Comparison of ENCODE assay signal across 8 mouse cellular contexts in genomic region chr12:17545107-17545571, GRCm38 (mm10). TPM values are rescaled to one million over a fixed set of nuclear protein-coding genes. Genes with fewer than 3 reads are reported as not detected.
A peak's percentile ranks its signal among the peaks of the same experiment; 100 is the strongest.
DNase-seq lines count a peak whose midpoint lies in the region; ATAC-seq lines count a peak whose summit lies in the region.

No protein-coding gene starts in this region.

- no peaks in the 10 kb centered on the region for H3K9me3 ChIP-seq in erythroblast, embryonic 14.5 days (ENCODE audit: control insufficient read depth, low read length)
- no peaks in the 10 kb centered on the region for H3K9me3 ChIP-seq in intestine, embryonic 14.5 days (ENCODE audit: control insufficient read depth, low read length)
- no peaks in the 10 kb centered on the region for H3K9me3 ChIP-seq in midbrain, embryonic 16.5 days (replicated peaks; ENCODE audit: control insufficient read depth, low read length, poor library complexity, severe bottlenecking)

- peak overlapping the region; percentile 82 for H3K27ac ChIP-seq in intestine, embryonic 14.5 days (ENCODE audit: low read depth)
- H3K27ac ChIP-seq in midbrain, embryonic 16.5 days (ENCODE audit: low read length): peak overlapping the region; percentile 90

- H3K4me1 ChIP-seq in erythroblast, embryonic 14.5 days (ENCODE audit: control insufficient read depth): peaks cover 76% of the 10 kb centered on the region
- peaks cover 6% of the 10 kb centered on the region for H3K4me1 ChIP-seq in intestine, embryonic 14.5 days (replicated peaks; ENCODE audit: control insufficient read depth, insufficient read depth, low read length)
- peaks cover 16% of the 10 kb centered on the region for H3K4me1 ChIP-seq in midbrain, embryonic 16.5 days (ENCODE audit: control insufficient read depth, insufficient read depth, low read length)

- H3K4me2 ChIP-seq in intestine, embryonic 14.5 days (ENCODE audit: low read length): peak overlapping the region; percentile 75
- peak overlapping the region; percentile 92 for H3K4me2 ChIP-seq in midbrain, embryonic 16.5 days (ENCODE audit: low read length)

- ATAC-seq in intestine, embryonic 14.5 days (replicated peaks; ENCODE audit: low FRiP score, low TSS enrichment, low read depth): peak; percentile 67
- peak; percentile 66 for ATAC-seq in midbrain, embryonic 16.5 days

- H3K36me3 ChIP-seq in erythroblast, embryonic 14.5 days (ENCODE audit: control insufficient read depth): peaks cover 54% of the 10 kb centered on the region
- H3K36me3 ChIP-seq in intestine, embryonic 14.5 days (ENCODE audit: control insufficient read depth, insufficient read depth, low read length): peaks cover 35% of the 10 kb centered on the region
- no peaks in the 10 kb centered on the region; the same call in 1 of the 2 replicates for H3K36me3 ChIP-seq in midbrain, embryonic 16.5 days (ENCODE audit: control insufficient read depth, insufficient read depth, low read length)

- peak overlapping the region; percentile 90 for H3K4me3 ChIP-seq in erythroblast, embryonic 14.5 days (replicated peaks)
- peak overlapping the region; percentile 90 for H3K4me3 ChIP-seq in intestine, embryonic 14.5 days (ENCODE audit: low read depth, low read length)
- peak overlapping the region; percentile 89 for H3K4me3 ChIP-seq in midbrain, embryonic 16.5 days (ENCODE audit: low read depth, low read length)

- peak overlapping the region; percentile 95 for H3K9ac ChIP-seq in intestine, embryonic 14.5 days (ENCODE audit: low read length)
- H3K9ac ChIP-seq in midbrain, embryonic 16.5 days (ENCODE audit: low read depth, low read length): peak overlapping the region; percentile 87

- peak; percentile 64 for DNase-seq in left cerebral cortex, postnatal 4 days
- DNase-seq in left cerebral cortex, postnatal 25 days (ENCODE audit: low spot score in 2 of 2): no peak
- DNase-seq in R1 (ENCODE audit: low read depth, low spot score): peak; percentile 55
- peak; percentile 83 for DNase-seq in intestine, embryonic 14.5 days (ENCODE audit: low spot score)
- DNase-seq in ovary, adult 18-20 months (ENCODE audit: low spot score): no peak
- no peak for DNase-seq in layer of hippocampus, postnatal 10 days (ENCODE audit: low spot score in 2 of 2)

- no peaks in the 10 kb centered on the region for H3K27me3 ChIP-seq in erythroblast, embryonic 14.5 days (ENCODE audit: control insufficient read depth)
- no peaks in the 10 kb centered on the region for H3K27me3 ChIP-seq in intestine, embryonic 14.5 days (replicated peaks; ENCODE audit: control insufficient read depth, insufficient read depth, low read length)
- no peaks in the 10 kb centered on the region for H3K27me3 ChIP-seq in midbrain, embryonic 16.5 days (ENCODE audit: control insufficient read depth, insufficient read depth, low read depth, low read length)

- WGBS in intestine, embryonic 14.5 days: 0% methylated on average over 39 of the region's 40 CpGs
- under 1% methylated on average over 37 of the region's 40 CpGs for WGBS in midbrain, embryonic 16.5 days

- intact Hi-C loops in left cerebral cortex, postnatal 4 days (cut with DNase I): loop anchor here (10.0 kb wide), 2 partner anchors 140 to 180 kb away; no protein-coding TSS in a partner anchor
- intact Hi-C loops in left cerebral cortex, postnatal 25 days (cut with DNase I): loop anchor here (2.0 kb wide), 1 partner anchor 178 kb away; no protein-coding TSS in a partner anchor

RNA-seq across cellular contexts. Expression of gene Odc1, which starts 0.5 kb away (rescaled TPM):
- total RNA-seq in left cerebral cortex, postnatal 4 days (2021): 100 to 1,000 TPM; 177 to 178 TPM
- total RNA-seq in left cerebral cortex, postnatal 25 days (2021): 10 to 100 TPM; 56.0 to 63.5 TPM
- 36.4 and 44.9 TPM in 2 replicates for polyA plus RNA-seq in erythroblast, embryonic 14.5 days (2012)
- 234 and 237 TPM in 2 replicates for polyA plus RNA-seq in intestine, embryonic 14.5 days (2014; fragmentation: Nextera tagmentation; extraction: Ambion mirVana)
- polyA plus RNA-seq in midbrain, embryonic 16.5 days (2015; fragmentation: Nextera tagmentation; extraction: Ambion mirVana): 113 and 132 TPM in 2 replicates
- 10 to 100 TPM; 92.5 to 94.8 TPM for total RNA-seq in layer of hippocampus, postnatal 10 days (2021)

Comparison
In these comparisons a context has a peak if more than half of its experiments do, and no peak if none do; other contexts are left out.
1. DNase-seq: peak in left cerebral cortex, postnatal 4 days (single experiment), R1 (single experiment) and intestine, embryonic 14.5 days (single experiment); none in left cerebral cortex, postnatal 25 days (0 of 2), ovary, adult 18-20 months (single experiment) and layer of hippocampus, postnatal 10 days (0 of 2).
2. Peak in every context shown above with its lines, with median percentiles within 50 percentile points of each other: H3K4me3 ChIP-seq.